Mouse (Mus musculus) heart, adult 2 months (tissue): ENCODE data around the gene Aox2.

Source experiments
- CTCF ChIP-seq: fragments of 200-600 bp; IDR thresholded peaks from 2 replicates; pipeline ENCODE4 v1.8.1; 2022; ENCODE audit warnings: antibody characterized with exemption, mild to moderate bottlenecking, moderate library complexity
- POLR2A ChIP-seq: fragments of 200-500 bp; IDR thresholded peaks from 2 replicates; pipeline ENCODE4 v1.6.1; 2011; ENCODE audit warnings: mild to moderate bottlenecking, low read depth, low read length, control low read depth; ENCODE audit not compliant: insufficient read depth

- TF ChIP-seq CTCF (no peak), POLR2A (no peak)
These were observed 117.2 kb downstream of the Aox2 start for GRCm38 (mm10) chr1:58395341-58395740.
